Mouse (Mus musculus) intestine, embryonic 14.5 days (tissue): ENCODE data around the gene Sema3d. TPM values are rescaled to one million over a fixed set of nuclear protein-coding genes. Genes with fewer than 3 reads are reported as not detected.

Source experiments
- ATAC-seq: fragments of 200-750 bp; cut with Nextera tagmentation; replicated peaks from 2 replicates; pipeline ENCODE4 v1.8.0; 2017; ENCODE audit warnings: low read depth, moderate number of reproducible peaks, moderate TSS enrichment, moderate library complexity; ENCODE audit not compliant: low FRiP score, low TSS enrichment
- DNase-seq: peaks from one replicate; pipeline ENCODE4 v3.0.0-alpha.2; 2018; ENCODE audit warnings: low spot score
- H3K27ac ChIP-seq: fragments of 300-500 bp; sonication (generic); 2 replicates; pipeline ENCODE4 v1.5.1; 2014; ENCODE audit warnings: low read depth, mild to moderate bottlenecking, control low read depth
- H3K27me3 ChIP-seq: fragments of 300-500 bp; sonication (generic); replicated peaks from 2 replicates; pipeline ENCODE4 v1.6.1; 2014; ENCODE audit warnings: low read length, control low read depth; ENCODE audit not compliant: control insufficient read depth, insufficient read depth
- H3K36me3 ChIP-seq: fragments of 300-500 bp; sonication (generic); 2 replicates; pipeline ENCODE4 v1.6.1; 2014; ENCODE audit warnings: low read length, control low read depth; ENCODE audit not compliant: control insufficient read depth, insufficient read depth
- H3K4me1 ChIP-seq: fragments of 300-500 bp; sonication (generic); replicated peaks from 2 replicates; pipeline ENCODE4 v1.6.1; 2014; ENCODE audit warnings: low read length, control low read depth, mixed read lengths; ENCODE audit not compliant: control insufficient read depth, insufficient read depth
- H3K4me2 ChIP-seq: fragments of 300-500 bp; sonication (generic); 2 replicates; pipeline ENCODE4 v1.6.1; 2014; ENCODE audit warnings: low read length
- H3K4me3 ChIP-seq: fragments of 300-500 bp; sonication (generic); 2 replicates; pipeline ENCODE4 v1.5.1; 2014; ENCODE audit warnings: low read depth, low read length, control low read depth, mixed read lengths
- H3K9ac ChIP-seq: fragments of 300-500 bp; sonication (generic); 2 replicates; pipeline ENCODE4 v1.6.1; 2014; ENCODE audit warnings: mild to moderate bottlenecking, low read length
- H3K9me3 ChIP-seq: fragments of 300-500 bp; sonication (generic); 2 replicates; pipeline ENCODE4 v1.6.1; 2016; ENCODE audit warnings: low read length, control low read depth; ENCODE audit not compliant: control insufficient read depth
- WGBS: fragments of 180-500 bp; shearing (Covaris S2); extraction: QIAGEN DNeasy Blood & Tissue Kit; methylation state at CpG from one replicate; pipeline ENCODE4 v1.1.7; 2014; 5-methylcytosine and 5-hydroxymethylcytosine counted together
- polyA plus RNA-seq: library from polyadenylated mRNA; unstranded; fragments of >200 nt; fragmentation: Nextera tagmentation; extraction: Ambion mirVana; gene quantifications from 2 replicates; pipeline ENCODE4 v1.2.1, GENCODE M21; 2014

The Sema3d gene
- 12.4 and 14.8 TPM in 2 replicates for polyA plus RNA-seq

DNA sequence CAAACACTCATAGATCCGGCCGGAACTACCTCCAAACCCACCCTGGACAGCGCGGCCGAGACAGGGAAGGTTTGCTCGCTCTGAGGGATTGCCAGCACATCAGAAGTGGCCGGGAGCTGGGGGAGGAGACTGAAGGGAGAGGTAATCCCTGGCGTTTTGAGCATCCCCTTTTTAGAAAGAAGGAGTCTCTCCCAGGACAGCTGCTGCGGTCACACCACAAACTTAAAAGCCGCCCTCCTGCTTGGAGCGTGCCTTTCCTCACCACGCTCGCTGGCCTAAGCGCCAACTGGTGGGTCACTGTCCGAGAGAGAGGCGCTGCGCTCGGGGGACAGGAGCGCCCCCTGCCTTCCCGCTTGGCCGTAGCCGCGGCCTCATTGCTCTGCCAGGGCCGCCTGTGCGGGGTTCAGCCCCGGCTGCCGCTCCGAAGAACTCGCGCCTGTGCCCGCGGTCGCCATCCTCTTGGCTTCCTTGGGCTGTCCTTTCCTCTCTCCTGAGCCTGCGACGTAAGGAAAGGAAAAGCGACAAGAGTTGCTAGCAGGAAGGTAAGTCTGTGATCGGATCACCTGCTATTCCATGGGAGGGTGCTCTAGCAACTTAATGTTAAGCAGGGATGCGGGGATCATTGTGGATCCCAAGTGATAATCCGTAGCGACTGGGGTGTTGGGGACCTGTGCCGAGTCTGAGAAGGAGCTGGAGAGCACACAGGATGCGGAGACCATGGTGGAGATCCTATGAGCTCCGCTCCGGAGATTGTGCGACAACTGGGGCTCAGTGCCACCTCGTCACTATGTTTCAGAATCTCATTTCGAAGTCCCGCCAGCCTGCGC lies at the start of gene Sema3d:
Sema3d (plus strand) TSS at position 253 of the 827 bp plus-strand sequence.
- no peak within 1 kb of the TSS for H3K27ac ChIP-seq
- H3K36me3 ChIP-seq, result no peaks in the 10 kb centered on the region
- H3K27me3 ChIP-seq, result 0 out of 2 replicates have a peak, but pooled peaks cover 7% of the 10 kb centered on the region
- peak within 1 kb of the TSS; percentile 63 for H3K4me3 ChIP-seq
- H3K9me3 ChIP-seq, result no peaks in the 10 kb centered on the region
- peak; percentile 93 for DNase-seq
- H3K9ac ChIP-seq, result peak within 1 kb of the TSS; percentile 48
- ATAC-seq, result peak; percentile 91
- H3K4me2 ChIP-seq, result peak within 1 kb of the TSS; percentile 95
- under 1% methylated on average over 49 of the region's 49 CpGs for WGBS
- H3K4me1 ChIP-seq, result peaks cover 3% of the 10 kb centered on the region; the same call in 1 of the 2 replicates

GRCm38 (mm10) chr5:12377261-12377660 lies 5.9 kb upstream of the Sema3d start:
- no peaks in the 10 kb centered on the region for H3K4me1 ChIP-seq
- H3K4me2 ChIP-seq, result no peak overlapping the region
- H3K9me3 ChIP-seq, result no peaks in the 10 kb centered on the region
- WGBS, result 54% methylated on average over 1 of the region's 1 CpGs
- H3K27me3 ChIP-seq, result no peaks in the 10 kb centered on the region
- DNase-seq, result no peak
- H3K4me3 ChIP-seq, result no peak overlapping the region
- no peak overlapping the region for H3K27ac ChIP-seq
- no peaks in the 10 kb centered on the region for H3K36me3 ChIP-seq
- ATAC-seq, result no peak
- no peak overlapping the region for H3K9ac ChIP-seq

GRCm38 (mm10) chr5:12378900-12379299 lies 4.3 kb upstream of the Sema3d start:
- H3K4me2 ChIP-seq, result no peak overlapping the region
- no peak overlapping the region for H3K9ac ChIP-seq
- no peak overlapping the region for H3K4me3 ChIP-seq
- ATAC-seq (no peak), DNase-seq (no peak)
- no peaks in the 10 kb centered on the region for H3K27me3 ChIP-seq
- WGBS, result 19% methylated on average over 5 of the region's 5 CpGs
- H3K27ac ChIP-seq, result no peak overlapping the region
- peaks cover under 1% of the 10 kb centered on the region; the same call in 1 of the 2 replicates for H3K4me1 ChIP-seq
- no peaks in the 10 kb centered on the region for H3K9me3 ChIP-seq
- H3K36me3 ChIP-seq, result no peaks in the 10 kb centered on the region

GRCm38 (mm10) chr5:12382010-12382409 lies 1.2 kb upstream of the Sema3d start:
- no peak overlapping the region for H3K9ac ChIP-seq
- no peak overlapping the region for H3K27ac ChIP-seq
- no peaks in the 10 kb centered on the region for H3K36me3 ChIP-seq
- no peak for ATAC-seq
- peaks cover 3% of the 10 kb centered on the region; the same call in 1 of the 2 replicates for H3K4me1 ChIP-seq
- H3K4me2 ChIP-seq, result no peak overlapping the region
- no peaks in the 10 kb centered on the region for H3K9me3 ChIP-seq
- H3K27me3 ChIP-seq, result 0 out of 2 replicates have a peak, but pooled peaks cover 7% of the 10 kb centered on the region
- no peak for DNase-seq
- WGBS, result 85% methylated on average over 5 of the region's 5 CpGs
- no peak overlapping the region for H3K4me3 ChIP-seq

DNA sequence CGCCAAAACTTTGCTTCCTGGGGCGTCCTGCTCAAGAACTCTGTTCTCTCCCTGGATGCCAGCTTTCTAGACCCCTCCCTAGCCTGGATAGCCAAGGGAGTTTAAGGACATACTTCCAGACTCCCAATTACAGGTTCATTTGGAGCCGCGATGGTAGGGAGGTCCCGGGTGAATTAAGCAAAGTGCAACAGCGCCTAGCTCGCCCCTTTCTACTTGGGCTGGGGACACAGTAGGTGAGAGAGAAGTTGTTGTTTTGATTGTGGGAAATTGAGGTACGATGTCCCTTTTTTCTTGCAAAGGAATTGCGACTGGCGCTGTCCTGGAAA lies 738 bp downstream of the Sema3d start:
- H3K9me3 ChIP-seq, result no peaks in the 10 kb centered on the region
- no peak overlapping the region for H3K27ac ChIP-seq
- peak overlapping the region; percentile 95 for H3K4me2 ChIP-seq
- DNase-seq (no peak), ATAC-seq (peak; percentile 21; the same call in 1 of the 2 replicates)
- H3K27me3 ChIP-seq, result 0 out of 2 replicates have a peak, but pooled peaks cover 7% of the 10 kb centered on the region
- H3K4me3 ChIP-seq, result peak overlapping the region; percentile 63
- 0% methylated on average over 10 of the region's 10 CpGs for WGBS
- H3K4me1 ChIP-seq, result peaks cover 3% of the 10 kb centered on the region; the same call in 1 of the 2 replicates
- H3K9ac ChIP-seq, result peak overlapping the region; percentile 48
- no peaks in the 10 kb centered on the region for H3K36me3 ChIP-seq

GRCm38 (mm10) chr5:12392667-12393066 lies 9.5 kb downstream of the Sema3d start:
- no peak for ATAC-seq
- H3K4me2 ChIP-seq, result no peak overlapping the region
- no peak overlapping the region for H3K4me3 ChIP-seq
- H3K9me3 ChIP-seq, result no peaks in the 10 kb centered on the region
- no peaks in the 10 kb centered on the region for H3K27me3 ChIP-seq
- no peak overlapping the region for H3K27ac ChIP-seq
- WGBS, result 83% methylated on average over 5 of the region's 5 CpGs
- DNase-seq, result no peak
- H3K36me3 ChIP-seq, result no peaks in the 10 kb centered on the region
- no peak overlapping the region for H3K9ac ChIP-seq
- H3K4me1 ChIP-seq, result no peaks in the 10 kb centered on the region

GRCm38 (mm10) chr5:12399271-12399670 lies 16.1 kb downstream of the Sema3d start:
- no peak overlapping the region for H3K4me3 ChIP-seq
- DNase-seq, result no peak
- 56% methylated on average over 2 of the region's 2 CpGs for whole genome bisulfite sequencing
- no peak overlapping the region for H3K4me2 ChIP-seq
- H3K27me3 ChIP-seq, result no peaks in the 10 kb centered on the region
- H3K9ac ChIP-seq, result no peak overlapping the region
- ATAC-seq, result no peak
- no peak overlapping the region for H3K27ac ChIP-seq
- no peaks in the 10 kb centered on the region for H3K4me1 ChIP-seq
- no peaks in the 10 kb centered on the region for H3K36me3 ChIP-seq
- H3K9me3 ChIP-seq, result no peaks in the 10 kb centered on the region

GRCm38 (mm10) chr5:12404229-12404628 lies 21.0 kb downstream of the Sema3d start:
- ATAC-seq, result no peak
- Histone ChIP-seq H3K27me3 (no peaks in the 10 kb centered on the region), H3K4me3 (no peak overlapping the region), H3K27ac (no peak overlapping the region), H3K9ac (no peak overlapping the region), H3K9me3 (no peaks in the 10 kb centered on the region), H3K36me3 (no peaks in the 10 kb centered on the region), H3K4me1 (no peaks in the 10 kb centered on the region), H3K4me2 (no peak overlapping the region)
- no peak for DNase-seq

DNA sequence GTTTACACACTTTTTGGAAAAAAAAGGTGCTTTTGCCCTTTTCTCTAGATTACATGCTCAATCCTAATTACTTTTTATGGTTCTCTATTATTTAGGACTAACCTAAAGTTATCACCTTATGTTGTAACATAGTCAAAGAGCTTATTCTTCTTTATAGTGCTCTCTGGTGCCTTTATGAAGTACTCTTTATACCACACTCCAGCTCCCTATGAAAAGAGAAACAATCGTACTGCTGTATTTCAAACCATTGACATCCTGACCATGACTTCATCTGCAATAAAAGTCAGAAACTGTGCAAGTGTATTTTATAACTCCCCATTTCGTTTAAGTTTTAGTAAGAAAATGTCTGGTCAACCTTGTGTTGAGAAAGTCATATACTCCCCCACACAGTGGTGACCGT lies 29.4 kb downstream of the Sema3d start:
- Histone ChIP-seq H3K27ac (no peak overlapping the region), H3K9me3 (no peaks in the 10 kb centered on the region), H3K9ac (no peak overlapping the region), H3K36me3 (no peaks in the 10 kb centered on the region), H3K4me2 (no peak overlapping the region), H3K4me3 (no peak overlapping the region), H3K4me1 (no peaks in the 10 kb centered on the region), H3K27me3 (no peaks in the 10 kb centered on the region)
- ATAC-seq (no peak), DNase-seq (no peak)
- 65% methylated on average over 3 of the region's 3 CpGs for WGBS
